Mouse (Mus musculus): ENCODE results near the gene Ang6.
"Not testable (repeated sequence)": the region's sequence is repeated elsewhere in the genome, so short reads cannot be mapped to it uniquely, and the experiment has no call there.

- not testable (repeated sequence) for TF ChIP-seq TAL1, GATA1 (IDR thresholded peaks at IDR 0.05; ENCODE audit: low read length)
These were observed 7.6 kb upstream of the Ang6 start for GRCm38 (mm10) chr14:44009686-44010085.

Data from erythroblast, embryonic 14.5 days (primary cell).